ENCODE assay signal across 8 mouse cellular contexts in the genomic region with DNA sequence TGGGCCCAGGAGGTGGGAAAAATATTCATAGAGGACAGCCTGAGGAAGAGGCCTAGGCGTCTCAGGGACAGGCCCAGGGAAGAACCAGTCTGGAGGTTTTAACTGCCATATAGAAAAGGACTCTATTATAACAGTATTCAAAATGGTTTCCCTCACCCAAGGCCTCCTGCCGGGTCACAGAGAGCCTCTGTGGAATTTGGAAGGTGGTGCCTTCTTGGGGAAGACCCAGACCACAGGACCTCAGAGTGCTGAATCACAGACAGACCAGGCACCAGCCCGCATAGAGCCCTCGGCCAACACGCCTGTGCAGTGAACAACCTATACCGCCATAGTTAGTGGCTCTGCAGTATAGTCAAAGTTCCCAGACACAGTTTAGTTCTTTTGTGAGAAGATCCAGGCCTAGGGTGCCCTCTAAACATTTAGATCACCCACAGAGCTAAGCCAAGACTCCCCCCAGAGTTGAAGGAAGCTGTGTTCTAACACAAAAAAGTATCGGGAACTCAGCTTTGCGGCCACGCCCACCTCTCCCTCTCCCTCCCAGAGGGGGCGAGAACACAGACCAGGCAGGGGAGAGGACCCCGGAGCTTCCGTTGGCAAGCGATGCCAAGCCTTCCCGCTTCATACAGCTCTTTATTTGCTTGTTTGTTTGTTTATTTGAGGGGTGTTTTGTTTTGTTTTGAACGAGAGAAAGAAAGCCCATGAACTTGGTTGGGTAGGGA.
DNase-seq lines count a peak whose midpoint lies in the region; ATAC-seq lines count a peak whose summit lies in the region.

No protein-coding gene starts in this region.

- no peaks in the 10 kb centered on the region for H3K9me3 ChIP-seq in heart, embryonic 15.5 days (replicated peaks)
- no peaks in the 10 kb centered on the region for H3K9me3 ChIP-seq in hindbrain, embryonic 16.5 days (ENCODE audit: control insufficient read depth, low read length)
- no peaks in the 10 kb centered on the region for H3K9me3 ChIP-seq in midbrain, embryonic 15.5 days

- no peak for ATAC-seq in heart, embryonic 15.5 days (replicated peaks; ENCODE audit: insufficient number of reproducible peaks, insufficient read depth, low FRiP score, low read depth)
- ATAC-seq in hindbrain, embryonic 16.5 days = no peak
- ATAC-seq in midbrain, embryonic 15.5 days (replicated peaks) = no peak

- H3K9ac ChIP-seq in heart, embryonic 15.5 days = no peak overlapping the region
- no peak overlapping the region for H3K9ac ChIP-seq in hindbrain, embryonic 16.5 days (ENCODE audit: low read depth, low read length)
- no peak overlapping the region for H3K9ac ChIP-seq in midbrain, embryonic 15.5 days

- no peaks in the 10 kb centered on the region for H3K36me3 ChIP-seq in heart, embryonic 15.5 days
- H3K36me3 ChIP-seq in hindbrain, embryonic 16.5 days (ENCODE audit: control insufficient read depth, insufficient read depth, low read length) = no peaks in the 10 kb centered on the region
- no peaks in the 10 kb centered on the region for H3K36me3 ChIP-seq in midbrain, embryonic 15.5 days (replicated peaks)

- H3K27ac ChIP-seq in heart, embryonic 15.5 days = no peak overlapping the region
- H3K27ac ChIP-seq in hindbrain, embryonic 16.5 days (ENCODE audit: low read depth, low read length) = peak overlapping the region; percentile 23; the same call in 1 of the 2 replicates
- no peak overlapping the region; the same call in none of the 2 replicates for H3K27ac ChIP-seq in midbrain, embryonic 15.5 days

- no peak overlapping the region for H3K4me3 ChIP-seq in heart, embryonic 15.5 days
- H3K4me3 ChIP-seq in hindbrain, embryonic 16.5 days (ENCODE audit: low read length) = no peak overlapping the region; the same call in 1 of the 2 replicates
- no peak overlapping the region for H3K4me3 ChIP-seq in midbrain, embryonic 15.5 days

- H3K27me3 ChIP-seq in heart, embryonic 15.5 days = no peaks in the 10 kb centered on the region
- peaks cover 2% of the 10 kb centered on the region; the same call in 1 of the 2 replicates for H3K27me3 ChIP-seq in hindbrain, embryonic 16.5 days (replicated peaks; ENCODE audit: control insufficient read depth, insufficient read depth, low read length)
- no peaks in the 10 kb centered on the region for H3K27me3 ChIP-seq in midbrain, embryonic 15.5 days (replicated peaks)

- DNase-seq in heart, postnatal 4 days = no peak
- peak; percentile 46 for DNase-seq in embryo, embryonic 10 days (ENCODE audit: low spot score)
- DNase-seq in natural killer cell, adult 2 months (ENCODE audit: low spot score in 2 of 2) = no peak
- no peak for DNase-seq in lung, adult 18-20 months
- no peak for DNase-seq in layer of hippocampus, postnatal 36 days

- 33% methylated on average over 15 of the region's 15 CpGs for WGBS in heart, embryonic 15.5 days
- 16% methylated on average over 15 of the region's 15 CpGs for WGBS in hindbrain, embryonic 16.5 days
- WGBS in midbrain, embryonic 15.5 days = 17% methylated on average over 15 of the region's 15 CpGs

- peak overlapping the region; percentile 49 for H3K4me2 ChIP-seq in heart, embryonic 15.5 days
- H3K4me2 ChIP-seq in hindbrain, embryonic 16.5 days (ENCODE audit: low read length) = peak overlapping the region; percentile 49
- H3K4me2 ChIP-seq in midbrain, embryonic 15.5 days = peak overlapping the region; percentile 46

- H3K4me1 ChIP-seq in heart, embryonic 15.5 days (replicated peaks) = peaks cover 32% of the 10 kb centered on the region
- H3K4me1 ChIP-seq in hindbrain, embryonic 16.5 days (ENCODE audit: control insufficient read depth, insufficient read depth, low read depth, low read length) = peaks cover 22% of the 10 kb centered on the region
- H3K4me1 ChIP-seq in midbrain, embryonic 15.5 days = peaks cover 22% of the 10 kb centered on the region
